Mouse (Mus musculus) liver, adult 2 months (tissue): ENCODE measurements around the gene Fam169a.

Source experiments
- CTCF ChIP-seq: fragments of 200-500 bp; IDR thresholded peaks from 2 replicates; pipeline ENCODE4 v1.5.1; 2011; ENCODE audit warnings: low read depth, low read length, control low read depth
- POLR2A ChIP-seq: fragments of 200-500 bp; IDR thresholded peaks from 2 replicates; pipeline ENCODE4 v1.6.1; 2011; ENCODE audit warnings: low read length, control low read depth; ENCODE audit not compliant: insufficient read depth; ENCODE audit errors: extremely low read depth

- TF ChIP-seq POLR2A (no peak), CTCF (no peak)
These were observed 7.3 kb upstream of the Fam169a start for GRCm38 (mm10) chr13:97059746-97060145.
